ENCODE assay signal across 8 mouse cellular contexts in genomic region chr4:152008148-152008500, GRCm38 (mm10). TPM values are rescaled to one million over a fixed set of nuclear protein-coding genes. Genes with fewer than 3 reads are reported as not detected.
A peak's percentile ranks its signal among the peaks of the same experiment; 100 is the strongest.
DNase-seq lines count a peak whose midpoint lies in the region; ATAC-seq lines count a peak whose summit lies in the region.

No protein-coding gene starts in this region.

- whole genome bisulfite sequencing in forebrain, embryonic 12.5 days = 2% methylated on average over 14 of the region's 14 CpGs
- under 1% methylated on average over 14 of the region's 14 CpGs for WGBS in kidney, embryonic 14.5 days
- WGBS in midbrain, embryonic 15.5 days = under 1% methylated on average over 14 of the region's 14 CpGs

- peaks cover 69% of the 10 kb centered on the region for H3K4me1 ChIP-seq in megakaryocyte, embryonic 14.5 days
- H3K4me1 ChIP-seq in forebrain, embryonic 12.5 days = peaks cover 40% of the 10 kb centered on the region
- peaks cover 28% of the 10 kb centered on the region for H3K4me1 ChIP-seq in kidney, embryonic 14.5 days (ENCODE audit: control insufficient read depth, insufficient read depth, low read length)
- H3K4me1 ChIP-seq in midbrain, embryonic 15.5 days = peaks cover 37% of the 10 kb centered on the region

- peak overlapping the region; percentile 94 for H3K4me3 ChIP-seq in megakaryocyte, embryonic 14.5 days (replicated peaks)
- H3K4me3 ChIP-seq in forebrain, embryonic 12.5 days (replicated peaks) = peak overlapping the region; percentile 71
- H3K4me3 ChIP-seq in kidney, embryonic 14.5 days (ENCODE audit: low read length) = peak overlapping the region; percentile 81
- H3K4me3 ChIP-seq in midbrain, embryonic 15.5 days = peak overlapping the region; percentile 69

- no peak for DNase-seq in embryo, embryonic 9.5 days (ENCODE audit: extremely low spot score)
- no peak for DNase-seq in gastrocnemius, postnatal 4 days (ENCODE audit: low spot score in 2 of 2)
- DNase-seq in cerebellum, postnatal 36 days = no peak

- peaks cover 3% of the 10 kb centered on the region for H3K27me3 ChIP-seq in megakaryocyte, embryonic 14.5 days (replicated peaks)
- H3K27me3 ChIP-seq in forebrain, embryonic 12.5 days = peaks cover 51% of the 10 kb centered on the region
- H3K27me3 ChIP-seq in kidney, embryonic 14.5 days (ENCODE audit: control insufficient read depth, insufficient read depth, low read length) = no peaks in the 10 kb centered on the region
- H3K27me3 ChIP-seq in midbrain, embryonic 15.5 days (replicated peaks) = peaks cover 26% of the 10 kb centered on the region; the same call in 1 of the 2 replicates

- H3K9ac ChIP-seq in forebrain, embryonic 12.5 days = no peak overlapping the region
- H3K9ac ChIP-seq in kidney, embryonic 14.5 days (ENCODE audit: low read depth, low read length) = peak overlapping the region; percentile 72; the same call in 1 of the 2 replicates
- H3K9ac ChIP-seq in midbrain, embryonic 15.5 days = no peak overlapping the region

- ATAC-seq in megakaryocyte, adult 5-6 weeks (ENCODE audit: poor library complexity, severe bottlenecking) = no peak
- ATAC-seq in forebrain, embryonic 12.5 days (ENCODE audit: low FRiP score) = no peak
- ATAC-seq in kidney, embryonic 14.5 days (ENCODE audit: low FRiP score, low TSS enrichment) = no peak
- no peak for ATAC-seq in midbrain, embryonic 15.5 days (replicated peaks)

- peak overlapping the region; percentile 100 for H3K4me2 ChIP-seq in forebrain, embryonic 12.5 days
- H3K4me2 ChIP-seq in kidney, embryonic 14.5 days (replicated peaks; ENCODE audit: low read depth, low read length) = peak overlapping the region; percentile 98
- H3K4me2 ChIP-seq in midbrain, embryonic 15.5 days = peak overlapping the region; percentile 98

- H3K36me3 ChIP-seq in megakaryocyte, embryonic 14.5 days (replicated peaks; ENCODE audit: low read length) = peaks cover 25% of the 10 kb centered on the region
- 0 out of 2 replicates have a peak, but pooled peaks cover 2% of the 10 kb centered on the region for H3K36me3 ChIP-seq in forebrain, embryonic 12.5 days (replicated peaks)
- peaks cover 8% of the 10 kb centered on the region; the same call in 1 of the 2 replicates for H3K36me3 ChIP-seq in kidney, embryonic 14.5 days (ENCODE audit: control insufficient read depth, insufficient read depth, low read length)
- H3K36me3 ChIP-seq in midbrain, embryonic 15.5 days (replicated peaks) = no peaks in the 10 kb centered on the region

- no peak overlapping the region for H3K27ac ChIP-seq in forebrain, embryonic 12.5 days
- 0 out of 2 replicates have a peak overlapping the region, but pooled peaks have one; percentile 30 for H3K27ac ChIP-seq in kidney, embryonic 14.5 days (ENCODE audit: low read depth, low read length)
- H3K27ac ChIP-seq in midbrain, embryonic 15.5 days = no peak overlapping the region

- H3K9me3 ChIP-seq in megakaryocyte, embryonic 14.5 days = no peaks in the 10 kb centered on the region
- no peaks in the 10 kb centered on the region for H3K9me3 ChIP-seq in forebrain, embryonic 12.5 days
- H3K9me3 ChIP-seq in kidney, embryonic 14.5 days (ENCODE audit: control insufficient read depth, low read length) = no peaks in the 10 kb centered on the region
- no peaks in the 10 kb centered on the region for H3K9me3 ChIP-seq in midbrain, embryonic 15.5 days

RNA-seq across cellular contexts. Expression of gene Klhl21, which starts 0.5 kb away (rescaled TPM):
- polyA plus RNA-seq in megakaryocyte, embryonic 14.5 days (2012; ENCODE audit: insufficient read depth, low replicate concordance) = 4.4 and 7.1 TPM in 2 replicates
- total RNA-seq in megakaryocyte, adult 5-6 weeks (2015) = 2.6 and 3.8 TPM in 2 replicates
- total RNA-seq in megakaryocyte, adult 5-6 weeks (2017) = 3.1 and 4.1 TPM in 2 replicates
- polyA plus RNA-seq in forebrain, embryonic 12.5 days (2016; fragmentation: Nextera tagmentation; extraction: Ambion mirVana) = 5.3 and 5.5 TPM in 2 replicates
- polyA plus RNA-seq in kidney, embryonic 14.5 days (2014; fragmentation: Nextera tagmentation; extraction: Ambion mirVana) = 4.4 and 7.4 TPM in 2 replicates
- 3.6 and 4.0 TPM in 2 replicates for polyA plus RNA-seq in midbrain, embryonic 15.5 days (2015; fragmentation: Nextera tagmentation; extraction: Ambion mirVana)
- total RNA-seq in gastrocnemius, postnatal 4 days (2021) = 10 to 100 TPM; 37.2 to 38.9 TPM

RNA-seq across cellular contexts. Expression of gene Phf13, which starts 12.1 kb away (rescaled TPM):
- 3.9 and 7.9 TPM in 2 replicates for polyA plus RNA-seq in megakaryocyte, embryonic 14.5 days (2012; ENCODE audit: insufficient read depth, low replicate concordance)
- total RNA-seq in megakaryocyte, adult 5-6 weeks (2015) = 3.9 and 5.6 TPM in 2 replicates
- total RNA-seq in megakaryocyte, adult 5-6 weeks (2017) = 4.0 and 4.5 TPM in 2 replicates
- 24.4 and 27.4 TPM in 2 replicates for polyA plus RNA-seq in forebrain, embryonic 12.5 days (2016; fragmentation: Nextera tagmentation; extraction: Ambion mirVana)
- 18.2 and 30.1 TPM in 2 replicates for polyA plus RNA-seq in kidney, embryonic 14.5 days (2014; fragmentation: Nextera tagmentation; extraction: Ambion mirVana)
- 22.5 and 22.7 TPM in 2 replicates for polyA plus RNA-seq in midbrain, embryonic 15.5 days (2015; fragmentation: Nextera tagmentation; extraction: Ambion mirVana)
- total RNA-seq in gastrocnemius, postnatal 4 days (2021) = 10 to 100 TPM; 13.9 to 16.1 TPM

RNA-seq across cellular contexts. Expression of gene Thap3, which starts 19.3 kb away (rescaled TPM):
- 27.3 and 48.0 TPM in 2 replicates for polyA plus RNA-seq in megakaryocyte, embryonic 14.5 days (2012; ENCODE audit: insufficient read depth, low replicate concordance)
- 9.6 and 11.2 TPM in 2 replicates for total RNA-seq in megakaryocyte, adult 5-6 weeks (2015)
- 10.3 and 12.9 TPM in 2 replicates for total RNA-seq in megakaryocyte, adult 5-6 weeks (2017)
- polyA plus RNA-seq in forebrain, embryonic 12.5 days (2016; fragmentation: Nextera tagmentation; extraction: Ambion mirVana) = 33.9 and 38.6 TPM in 2 replicates
- polyA plus RNA-seq in kidney, embryonic 14.5 days (2014; fragmentation: Nextera tagmentation; extraction: Ambion mirVana) = 29.2 and 35.8 TPM in 2 replicates
- 38.3 and 39.5 TPM in 2 replicates for polyA plus RNA-seq in midbrain, embryonic 15.5 days (2015; fragmentation: Nextera tagmentation; extraction: Ambion mirVana)
- 10 to 100 TPM; 45.3 to 48.9 TPM for total RNA-seq in gastrocnemius, postnatal 4 days (2021)

RNA-seq across cellular contexts. Expression of gene Zbtb48, which starts 19.3 kb away (rescaled TPM):
- polyA plus RNA-seq in megakaryocyte, embryonic 14.5 days (2012; ENCODE audit: insufficient read depth, low replicate concordance) = 3.8 and 4.3 TPM in 2 replicates
- total RNA-seq in megakaryocyte, adult 5-6 weeks (2015) = 6.9 and 8.1 TPM in 2 replicates
- 3.8 and 8.9 TPM in 2 replicates for total RNA-seq in megakaryocyte, adult 5-6 weeks (2017)
- 23.7 and 24.2 TPM in 2 replicates for polyA plus RNA-seq in forebrain, embryonic 12.5 days (2016; fragmentation: Nextera tagmentation; extraction: Ambion mirVana)
- polyA plus RNA-seq in kidney, embryonic 14.5 days (2014; fragmentation: Nextera tagmentation; extraction: Ambion mirVana) = 19.0 and 24.4 TPM in 2 replicates
- 22.1 and 23.9 TPM in 2 replicates for polyA plus RNA-seq in midbrain, embryonic 15.5 days (2015; fragmentation: Nextera tagmentation; extraction: Ambion mirVana)
- total RNA-seq in gastrocnemius, postnatal 4 days (2021) = 1 to 10 TPM; 5.5 to 5.7 TPM

RNA-seq across cellular contexts. Expression of gene Tas1r1, which starts 30.2 kb away (rescaled TPM):
- 0.34 TPM in 1 of 2 replicates, not detected in the other for polyA plus RNA-seq in megakaryocyte, embryonic 14.5 days (2012; ENCODE audit: insufficient read depth, low replicate concordance)
- total RNA-seq in megakaryocyte, adult 5-6 weeks (2015) = 0.11 and 0.16 TPM in 2 replicates
- total RNA-seq in megakaryocyte, adult 5-6 weeks (2017) = not detected in 2 replicates
- 0.55 and 0.78 TPM in 2 replicates for polyA plus RNA-seq in forebrain, embryonic 12.5 days (2016; fragmentation: Nextera tagmentation; extraction: Ambion mirVana)
- 0.39 and 0.77 TPM in 2 replicates for polyA plus RNA-seq in kidney, embryonic 14.5 days (2014; fragmentation: Nextera tagmentation; extraction: Ambion mirVana)
- 1.5 and 1.6 TPM in 2 replicates for polyA plus RNA-seq in midbrain, embryonic 15.5 days (2015; fragmentation: Nextera tagmentation; extraction: Ambion mirVana)
- total RNA-seq in gastrocnemius, postnatal 4 days (2021) = 1 to 10 TPM; 3.0 to 3.5 TPM
